Mouse (Mus musculus) embryonic facial prominence, embryonic 13.5 days (tissue): ENCODE measurements around the gene Prkcb. TPM values are rescaled to one million over a fixed set of nuclear protein-coding genes. Genes with fewer than 3 reads are reported as not detected.
A peak's percentile ranks its signal among the peaks of the same experiment; 100 is the strongest.

Experiments used
- ATAC-seq: fragments of 200-750 bp; cut with Nextera tagmentation; 2 replicates; pipeline ENCODE4 v1.8.0; 2017; ENCODE audit warnings: low read depth; ENCODE audit not compliant: insufficient number of reproducible peaks, insufficient read depth, low FRiP score, low TSS enrichment
- H3K27ac ChIP-seq: fragments of 300-500 bp; sonication (generic); 2 replicates; pipeline ENCODE4 v1.5.1; 2015; ENCODE audit warnings: moderate library complexity, mild to moderate bottlenecking, inconsistent platforms
- H3K27me3 ChIP-seq: fragments of 300-500 bp; sonication (generic); 2 replicates; pipeline ENCODE4 v1.6.1; 2015; ENCODE audit warnings: mild to moderate bottlenecking, inconsistent platforms
- H3K36me3 ChIP-seq: fragments of 300-500 bp; sonication (generic); 2 replicates; pipeline ENCODE4 v1.6.1; 2015; ENCODE audit warnings: mild to moderate bottlenecking, inconsistent platforms
- H3K4me1 ChIP-seq: fragments of 300-500 bp; sonication (generic); 2 replicates; pipeline ENCODE4 v1.6.1; 2015; ENCODE audit warnings: inconsistent platforms
- H3K4me2 ChIP-seq: fragments of 300-500 bp; sonication (generic); 2 replicates; pipeline ENCODE4 v1.6.1; 2015; ENCODE audit warnings: moderate library complexity, mild to moderate bottlenecking, inconsistent platforms
- H3K4me3 ChIP-seq: fragments of 300-500 bp; sonication (generic); 2 replicates; pipeline ENCODE4 v1.5.1; 2015; ENCODE audit warnings: mild to moderate bottlenecking, inconsistent platforms
- H3K9ac ChIP-seq: fragments of 300-500 bp; sonication (generic); 2 replicates; pipeline ENCODE4 v1.6.1; 2015; ENCODE audit warnings: mild to moderate bottlenecking, inconsistent platforms
- H3K9me3 ChIP-seq: fragments of 300-500 bp; sonication (generic); 2 replicates; pipeline ENCODE4 v1.6.1; 2016; ENCODE audit warnings: inconsistent platforms
- WGBS: fragments of 180-500 bp; shearing (Covaris S2); methylation state at CpG from one replicate; pipeline ENCODE4 v1.1.7; 2015; ENCODE audit warnings: mixed read lengths; 5-methylcytosine and 5-hydroxymethylcytosine counted together
- polyA plus RNA-seq: library from polyadenylated mRNA; unstranded; fragments of >200 nt; fragmentation: Nextera tagmentation; extraction: Ambion mirVana; gene quantifications from 2 replicates; pipeline ENCODE4 v1.2.1, GENCODE M21; 2015

The Prkcb gene
- polyA plus RNA-seq, 1 experiment from 2014 or later = 5.9 TPM

DNA sequence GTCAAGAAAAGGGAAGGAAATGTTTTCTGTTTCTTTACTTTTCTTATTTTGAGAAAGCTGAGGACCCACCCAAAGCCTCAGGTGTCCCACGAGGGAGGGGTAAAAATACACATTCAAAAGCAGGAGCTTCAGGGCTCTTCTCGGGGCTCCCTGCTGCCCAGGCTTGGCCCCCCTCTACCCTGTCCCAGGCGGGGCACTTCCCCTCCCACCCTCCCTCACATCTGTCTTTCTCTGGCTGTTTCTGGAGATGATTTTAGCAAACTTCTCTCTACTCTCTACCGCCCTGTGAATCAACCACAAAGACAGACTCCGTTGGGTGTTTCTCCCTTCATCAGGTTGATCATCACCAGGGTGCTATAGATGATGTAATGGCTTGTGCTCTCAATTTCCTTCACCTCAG lies 105.4 kb downstream of the Prkcb start:
- Histone ChIP-seq H3K27ac (no peak overlapping the region), H3K4me1 (0 out of 2 replicates have a peak, but pooled peaks cover 7% of the 10 kb centered on the region), H3K9me3 (no peaks in the 10 kb centered on the region), H3K4me2 (no peak overlapping the region), H3K36me3 (no peaks in the 10 kb centered on the region), H3K9ac (no peak overlapping the region), H3K27me3 (no peaks in the 10 kb centered on the region), H3K4me3 (no peak overlapping the region)
- no peak for ATAC-seq
- WGBS = 58% methylated on average over 5 of the region's 5 CpGs

DNA sequence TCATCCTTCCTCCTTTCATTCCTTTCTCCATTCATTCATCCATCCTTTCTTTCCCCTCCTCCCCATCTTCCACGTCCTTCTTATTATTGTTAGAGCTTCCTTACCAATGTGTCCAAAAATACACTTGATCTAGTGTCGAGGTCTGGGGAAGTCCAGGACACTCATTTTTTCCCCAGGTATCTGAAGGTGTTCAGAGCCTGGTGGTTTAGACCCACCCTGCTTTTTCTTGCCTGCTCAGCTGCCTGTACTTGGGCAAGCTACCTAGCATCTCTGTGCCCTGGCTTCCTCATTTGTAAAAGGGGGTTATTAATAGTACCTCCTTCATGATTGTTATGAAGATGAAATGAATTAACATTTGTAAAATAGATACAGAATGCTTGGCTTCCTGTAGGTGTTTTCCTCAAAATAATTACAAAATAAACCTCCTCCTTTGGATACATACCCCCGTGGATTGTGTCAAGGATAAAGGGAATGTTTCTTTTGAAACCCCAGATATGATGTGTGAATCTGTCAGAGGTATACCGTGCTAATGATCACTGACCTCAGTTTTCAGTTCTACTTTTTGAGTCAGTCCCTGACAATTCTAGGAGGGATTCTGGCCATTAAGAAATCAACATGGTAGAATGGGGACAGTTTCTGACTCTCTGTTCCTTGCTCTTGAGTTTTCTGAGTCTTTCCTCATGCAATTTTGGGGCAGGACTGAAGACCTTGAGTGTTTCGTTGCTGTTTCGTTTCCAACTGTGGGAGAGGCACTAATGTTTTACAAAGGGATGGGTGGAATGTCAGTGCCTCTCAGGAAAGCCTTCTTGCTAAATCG lies 106.8 kb downstream of the Prkcb start:
- no peak for ATAC-seq
- Histone ChIP-seq H3K9me3 (no peaks in the 10 kb centered on the region), H3K36me3 (no peaks in the 10 kb centered on the region), H3K9ac (no peak overlapping the region), H3K4me2 (no peak overlapping the region), H3K27me3 (no peaks in the 10 kb centered on the region), H3K27ac (no peak overlapping the region), H3K4me3 (no peak overlapping the region), H3K4me1 (no peaks in the 10 kb centered on the region)
- 72% methylated on average over 7 of the region's 7 CpGs for WGBS

GRCm38 (mm10) chr7:122395976-122396315 lies 107.4 kb downstream of the Prkcb start:
- no peaks in the 10 kb centered on the region for H3K9me3 ChIP-seq
- no peaks in the 10 kb centered on the region for H3K4me1 ChIP-seq
- no peaks in the 10 kb centered on the region for H3K27me3 ChIP-seq
- no peak overlapping the region for H3K4me3 ChIP-seq
- H3K9ac ChIP-seq = no peak overlapping the region
- no peak for ATAC-seq
- no peak overlapping the region for H3K27ac ChIP-seq
- no peaks in the 10 kb centered on the region for H3K36me3 ChIP-seq
- WGBS = 72% methylated on average over 5 of the region's 5 CpGs
- no peak overlapping the region for H3K4me2 ChIP-seq

DNA sequence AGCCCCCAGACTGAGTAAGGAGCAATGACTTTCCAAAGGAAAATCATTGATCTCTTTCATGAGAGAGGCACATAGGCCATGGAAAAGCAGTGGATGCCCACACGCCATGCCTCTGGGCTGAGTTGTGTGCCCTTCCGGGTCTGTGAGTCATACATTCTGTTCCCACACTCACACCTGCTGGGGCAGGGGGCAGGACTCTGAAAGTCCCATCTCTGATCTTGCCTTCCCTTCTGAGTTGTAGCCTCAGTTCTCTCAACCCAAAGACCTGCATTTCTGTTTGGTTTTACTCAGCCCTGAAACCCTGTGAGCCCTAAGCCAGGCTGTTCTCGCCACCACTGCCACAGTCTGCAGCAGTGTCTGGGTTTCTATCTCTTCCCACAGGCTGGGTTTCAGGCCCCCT lies 109.1 kb downstream of the Prkcb start:
- Histone ChIP-seq H3K4me1 (no peaks in the 10 kb centered on the region), H3K27ac (no peak overlapping the region), H3K4me2 (no peak overlapping the region), H3K27me3 (no peaks in the 10 kb centered on the region), H3K4me3 (no peak overlapping the region), H3K36me3 (no peaks in the 10 kb centered on the region), H3K9me3 (no peaks in the 10 kb centered on the region), H3K9ac (no peak overlapping the region)
- WGBS = 78% methylated on average over 3 of the region's 3 CpGs
- no peak for ATAC-seq

DNA sequence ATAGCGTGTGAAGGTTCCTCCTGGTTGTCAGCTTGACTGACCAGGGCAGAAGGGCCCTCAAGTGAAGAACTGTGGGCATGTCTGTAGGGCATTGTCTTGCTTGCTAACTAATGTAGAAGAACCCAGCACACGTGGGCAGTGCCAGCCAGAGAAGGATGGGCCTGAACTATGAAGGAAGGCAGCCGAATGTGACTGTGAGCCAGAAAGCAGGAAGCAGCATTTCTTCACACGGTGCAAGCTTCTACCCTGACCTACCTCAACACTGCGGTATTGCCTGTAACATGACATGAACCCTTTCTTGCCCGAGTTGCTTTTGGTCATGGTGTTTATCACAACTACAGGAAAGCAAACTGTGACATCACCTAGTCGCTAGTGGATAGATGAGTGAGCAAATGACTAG lies 113.5 kb downstream of the Prkcb start:
- Histone ChIP-seq H3K27me3 (no peaks in the 10 kb centered on the region), H3K9me3 (no peaks in the 10 kb centered on the region), H3K9ac (no peak overlapping the region), H3K27ac (no peak overlapping the region), H3K4me2 (no peak overlapping the region), H3K4me3 (no peak overlapping the region), H3K4me1 (peaks cover 14% of the 10 kb centered on the region), H3K36me3 (no peaks in the 10 kb centered on the region)
- ATAC-seq = no peak
- WGBS = 79% methylated on average over 7 of the region's 7 CpGs

- Histone ChIP-seq H3K9ac (no peak overlapping the region), H3K4me3 (no peak overlapping the region), H3K4me2 (no peak overlapping the region), H3K27ac (no peak overlapping the region), H3K27me3 (no peaks in the 10 kb centered on the region), H3K9me3 (no peaks in the 10 kb centered on the region), H3K36me3 (no peaks in the 10 kb centered on the region), H3K4me1 (peaks cover 14% of the 10 kb centered on the region)
- 89% methylated on average over 4 of the region's 4 CpGs for WGBS
- ATAC-seq = no peak
These were observed 114.8 kb downstream of the Prkcb start for GRCm38 (mm10) chr7:122403343-122403742.

DNA sequence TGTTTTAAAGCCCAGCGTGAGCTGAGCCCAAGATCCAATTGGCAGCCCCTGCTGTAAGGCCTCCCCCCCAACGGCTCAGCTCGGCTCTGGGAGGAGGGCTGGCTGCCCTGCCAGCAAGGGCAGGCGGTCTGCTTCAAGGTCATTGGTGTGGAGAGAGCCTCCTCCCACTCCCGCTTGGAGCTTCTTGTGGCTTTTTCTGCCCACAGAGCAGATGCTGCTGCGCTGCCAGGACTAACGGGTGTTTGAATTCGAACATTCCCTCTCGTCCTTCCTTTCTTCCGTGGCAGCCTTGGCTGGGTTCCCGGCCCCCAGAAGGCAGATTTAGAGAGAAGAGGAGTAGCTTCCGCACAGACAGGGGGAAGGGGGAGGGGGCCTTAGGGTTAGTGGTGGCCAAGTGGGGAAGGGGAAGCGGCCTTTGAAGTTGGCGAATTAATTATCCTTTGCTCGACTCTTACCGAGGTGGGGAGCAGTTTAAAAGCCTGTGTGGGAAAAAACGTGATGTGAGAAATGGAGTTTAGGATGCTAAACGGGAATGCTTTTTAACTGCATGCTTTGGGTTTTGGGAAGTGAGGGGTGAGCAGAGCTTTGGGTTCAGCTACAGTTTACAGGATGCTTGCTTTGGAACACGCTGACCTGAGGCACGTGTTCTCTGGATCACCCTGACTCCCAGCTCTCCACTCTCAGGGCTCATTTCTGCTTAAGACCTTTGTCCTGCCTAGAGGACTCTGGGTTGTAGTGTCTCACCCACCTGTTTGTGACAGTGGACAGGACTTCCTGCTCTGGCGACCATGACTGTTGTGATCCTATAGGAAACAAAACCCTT lies 116.2 kb downstream of the Prkcb start:
- Histone ChIP-seq H3K4me1 (peaks cover 14% of the 10 kb centered on the region), H3K4me2 (peak overlapping the region; percentile 55), H3K4me3 (peak overlapping the region; percentile 24), H3K27ac (peak overlapping the region; percentile 62), H3K9ac (peak overlapping the region; percentile 40), H3K36me3 (no peaks in the 10 kb centered on the region), H3K9me3 (no peaks in the 10 kb centered on the region), H3K27me3 (no peaks in the 10 kb centered on the region)
- WGBS = 2% methylated on average over 21 of the region's 21 CpGs
- ATAC-seq = peak; percentile 73

GRCm38 (mm10) chr7:122406625-122407024 lies 118.1 kb downstream of the Prkcb start:
- H3K9me3 ChIP-seq = no peaks in the 10 kb centered on the region
- no peaks in the 10 kb centered on the region for H3K36me3 ChIP-seq
- H3K4me1 ChIP-seq = peaks cover 14% of the 10 kb centered on the region
- WGBS = 78% methylated on average over 13 of the region's 13 CpGs
- H3K27me3 ChIP-seq = no peaks in the 10 kb centered on the region
- H3K9ac ChIP-seq = no peak overlapping the region
- H3K4me3 ChIP-seq = no peak overlapping the region
- ATAC-seq = no peak
- no peak overlapping the region for H3K27ac ChIP-seq
- H3K4me2 ChIP-seq = no peak overlapping the region

- no peak for ATAC-seq
- no peaks in the 10 kb centered on the region for H3K36me3 ChIP-seq
- no peak overlapping the region for H3K4me3 ChIP-seq
- no peak overlapping the region for H3K9ac ChIP-seq
- peaks cover 4% of the 10 kb centered on the region; the same call in 1 of the 2 replicates for H3K4me1 ChIP-seq
- no peaks in the 10 kb centered on the region for H3K27me3 ChIP-seq
- no peak overlapping the region for H3K4me2 ChIP-seq
- H3K9me3 ChIP-seq = no peaks in the 10 kb centered on the region
- 75% methylated on average over 6 of the region's 6 CpGs for WGBS
- H3K27ac ChIP-seq = no peak overlapping the region
These were observed 121.4 kb downstream of the Prkcb start for GRCm38 (mm10) chr7:122409945-122410344.

- 90% methylated on average over 3 of the region's 3 CpGs for WGBS
These were observed 122.3 kb downstream of the Prkcb start for GRCm38 (mm10) chr7:122410873-122411272.

DNA sequence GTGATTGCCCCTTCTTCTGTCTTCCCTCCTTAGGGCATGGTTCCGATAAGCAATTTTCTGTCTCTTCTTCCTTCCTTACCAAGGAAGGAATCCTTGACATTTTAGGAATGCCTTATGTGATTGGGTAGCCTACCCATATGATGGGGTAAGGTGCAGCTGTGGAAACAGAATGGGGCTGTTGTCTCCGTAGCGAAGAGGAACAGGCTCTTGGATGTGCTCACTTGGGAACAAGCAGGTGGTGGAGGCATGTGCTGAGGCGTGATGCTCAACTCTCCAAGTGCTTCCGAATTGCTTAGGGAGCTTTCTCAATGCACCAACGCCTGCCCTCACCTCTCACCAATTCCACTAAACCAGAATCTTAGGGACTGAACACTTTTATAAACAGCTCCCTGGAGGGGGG lies 124.7 kb downstream of the Prkcb start:
- ATAC-seq = no peak
- no peaks in the 10 kb centered on the region for H3K4me1 ChIP-seq
- H3K9ac ChIP-seq = no peak overlapping the region
- H3K27me3 ChIP-seq = no peaks in the 10 kb centered on the region; the same call in 1 of the 2 replicates
- H3K4me2 ChIP-seq = no peak overlapping the region
- WGBS = 74% methylated on average over 6 of the region's 6 CpGs
- H3K9me3 ChIP-seq = no peaks in the 10 kb centered on the region
- no peak overlapping the region for H3K4me3 ChIP-seq
- no peak overlapping the region for H3K27ac ChIP-seq
- no peaks in the 10 kb centered on the region for H3K36me3 ChIP-seq

More at GRCm38 (mm10) chr7:122410873-122411272, 122.3 kb downstream of the Prkcb start:
- ATAC-seq = no peak
- no peak overlapping the region for H3K27ac ChIP-seq
- no peak overlapping the region for H3K4me3 ChIP-seq
- H3K9ac ChIP-seq = no peak overlapping the region
- no peaks in the 10 kb centered on the region for H3K27me3 ChIP-seq
- no peaks in the 10 kb centered on the region for H3K4me1 ChIP-seq
- H3K9me3 ChIP-seq = no peaks in the 10 kb centered on the region
- no peaks in the 10 kb centered on the region for H3K36me3 ChIP-seq
- H3K4me2 ChIP-seq = no peak overlapping the region

- Histone ChIP-seq H3K27me3 (no peaks in the 10 kb centered on the region; the same call in 1 of the 2 replicates), H3K4me2 (no peak overlapping the region), H3K4me1 (no peaks in the 10 kb centered on the region), H3K9me3 (no peaks in the 10 kb centered on the region), H3K27ac (no peak overlapping the region), H3K36me3 (no peaks in the 10 kb centered on the region), H3K9ac (no peak overlapping the region), H3K4me3 (no peak overlapping the region)
- no peak for ATAC-seq
- 83% methylated on average over 10 of the region's 10 CpGs for WGBS
These were observed 125.6 kb downstream of the Prkcb start for GRCm38 (mm10) chr7:122414146-122414545.
